Mouse (Mus musculus): ENCODE data around the gene Elp4. TPM values are rescaled to one million over a fixed set of nuclear protein-coding genes. Genes with fewer than 3 reads are reported as not detected.
A peak's percentile ranks its signal among the peaks of the same experiment; 100 is the strongest.

Gene Elp4
- polyA plus RNA-seq, 1 experiment from 2014 or later: 47.4 TPM

DNA sequence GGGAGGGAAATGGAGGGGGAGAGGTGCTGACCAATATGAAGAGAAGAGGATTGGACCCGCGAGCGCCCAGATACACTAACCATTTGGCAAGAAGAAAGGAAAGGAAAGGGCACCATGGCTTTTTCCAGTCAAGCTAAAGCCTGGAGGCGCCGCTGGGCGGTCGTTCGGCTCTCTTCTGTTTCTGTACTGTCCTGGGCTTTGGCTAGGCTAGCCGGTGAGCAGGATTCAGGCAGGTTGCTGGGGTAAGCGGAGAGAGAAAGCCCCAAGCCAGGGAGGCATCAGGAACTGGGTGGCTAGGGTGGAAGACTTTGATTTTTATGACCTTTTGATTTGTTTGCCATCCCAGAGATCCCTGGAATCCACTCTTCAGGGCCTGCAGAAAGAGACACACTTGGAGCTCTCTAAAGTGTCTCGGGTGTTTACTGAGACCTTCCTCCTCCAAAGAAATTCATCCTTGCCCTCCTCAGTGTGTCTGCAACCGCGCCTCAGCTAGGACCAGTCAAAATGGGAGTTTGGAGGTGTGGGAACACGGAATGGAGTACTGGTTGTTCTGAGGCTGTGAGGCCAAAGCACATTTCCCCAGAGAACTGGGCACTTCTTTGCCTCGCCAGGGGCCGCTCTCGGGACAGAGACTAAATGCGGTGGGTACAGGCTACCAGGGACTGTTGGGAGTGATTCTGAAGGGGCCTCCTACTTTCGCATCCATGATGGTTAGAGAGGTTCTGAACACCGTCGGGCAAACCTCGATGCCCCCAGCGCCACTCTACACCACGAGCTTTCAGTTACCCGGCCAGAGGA lies 232.4 kb downstream of the Elp4 start:
- Histone ChIP-seq H3K27ac (no peak overlapping the region), H3K27me3 (replicated peaks) (peaks cover 83% of the 10 kb centered on the region), H3K4me3 (peak overlapping the region; percentile 18), H3K4me1 (peaks cover 61% of the 10 kb centered on the region), H3K9ac (peak overlapping the region; percentile 42), H3K4me2 (replicated peaks) (peak overlapping the region; percentile 72), H3K36me3 (no peaks in the 10 kb centered on the region), H3K9me3 (no peaks in the 10 kb centered on the region)
- 3% methylated on average over 25 of the region's 25 CpGs for WGBS
- ATAC-seq (ENCODE audit: low FRiP score, low read depth): no peak

DNA sequence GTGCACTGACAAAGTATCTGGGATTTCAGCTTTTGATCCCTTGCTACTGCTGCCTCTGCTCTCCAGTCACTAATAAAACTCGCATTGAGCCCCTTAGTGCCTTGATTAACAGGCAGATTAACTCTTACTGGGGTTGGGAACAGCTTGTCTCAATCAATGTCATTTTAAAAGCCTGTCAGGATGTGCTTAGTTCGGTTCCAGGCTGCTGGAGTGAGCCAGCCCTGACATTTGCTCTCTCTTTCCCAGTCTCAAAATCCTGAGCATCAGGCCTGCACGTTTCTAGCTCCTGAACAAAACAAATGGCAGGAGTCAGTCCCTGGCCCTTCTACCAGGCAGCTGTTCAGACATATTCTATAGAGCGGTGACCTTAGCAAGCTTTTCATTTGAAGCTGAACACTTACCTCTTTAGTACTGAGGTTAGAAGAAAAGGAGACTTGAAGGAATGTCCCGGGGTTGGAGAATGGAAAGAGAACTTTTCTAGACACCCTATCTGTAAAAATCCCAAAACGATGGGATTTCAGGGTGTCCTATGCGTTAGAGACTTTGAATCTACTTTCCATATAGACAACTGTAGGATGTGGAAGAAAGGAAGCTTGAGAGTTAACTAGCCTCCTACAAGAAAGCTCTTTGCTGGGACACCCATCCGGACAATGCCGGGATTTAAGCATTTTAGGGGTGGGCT lies 233.1 kb downstream of the Elp4 start:
- WGBS: 8% methylated on average over 9 of the region's 9 CpGs
- peak overlapping the region; percentile 72 for H3K4me2 ChIP-seq (replicated peaks)
- no peaks in the 10 kb centered on the region for H3K9me3 ChIP-seq
- peaks cover 61% of the 10 kb centered on the region for H3K4me1 ChIP-seq
- peak overlapping the region; percentile 42; the same call in 1 of the 2 replicates for H3K9ac ChIP-seq
- peak overlapping the region; percentile 18; the same call in 1 of the 2 replicates for H3K4me3 ChIP-seq
- peaks cover 88% of the 10 kb centered on the region for H3K27me3 ChIP-seq (replicated peaks)
- H3K36me3 ChIP-seq: no peaks in the 10 kb centered on the region
- no peak overlapping the region for H3K27ac ChIP-seq
- no peak for ATAC-seq (ENCODE audit: low FRiP score, low read depth)

DNA sequence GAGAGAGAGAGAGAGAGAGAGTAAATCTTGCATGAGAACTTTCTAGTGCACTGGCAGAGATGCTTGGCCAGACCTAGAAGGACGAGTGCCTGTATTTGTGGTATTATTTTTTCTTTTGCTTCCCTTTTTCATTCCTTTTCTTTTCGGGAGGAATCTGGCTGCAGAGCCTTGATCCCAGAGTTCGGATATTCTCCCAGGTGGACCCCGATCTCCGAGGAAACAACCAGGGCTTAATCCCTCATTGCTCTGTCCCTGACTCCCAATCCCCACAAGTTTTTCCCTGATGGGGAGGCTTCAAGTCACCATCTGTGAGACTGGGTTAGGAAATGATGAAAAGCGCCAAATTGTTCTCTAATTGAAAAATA lies 233.7 kb downstream of the Elp4 start:
- H3K27me3 ChIP-seq (replicated peaks): peaks cover 94% of the 10 kb centered on the region
- no peak for ATAC-seq (ENCODE audit: low FRiP score, low read depth)
- H3K27ac ChIP-seq: no peak overlapping the region
- 6% methylated on average over 6 of the region's 6 CpGs for WGBS
- H3K9me3 ChIP-seq: no peaks in the 10 kb centered on the region
- peak overlapping the region; percentile 72 for H3K4me2 ChIP-seq (replicated peaks)
- H3K36me3 ChIP-seq: no peaks in the 10 kb centered on the region
- H3K9ac ChIP-seq: no peak overlapping the region
- peaks cover 56% of the 10 kb centered on the region for H3K4me1 ChIP-seq
- H3K4me3 ChIP-seq: no peak overlapping the region

DNA sequence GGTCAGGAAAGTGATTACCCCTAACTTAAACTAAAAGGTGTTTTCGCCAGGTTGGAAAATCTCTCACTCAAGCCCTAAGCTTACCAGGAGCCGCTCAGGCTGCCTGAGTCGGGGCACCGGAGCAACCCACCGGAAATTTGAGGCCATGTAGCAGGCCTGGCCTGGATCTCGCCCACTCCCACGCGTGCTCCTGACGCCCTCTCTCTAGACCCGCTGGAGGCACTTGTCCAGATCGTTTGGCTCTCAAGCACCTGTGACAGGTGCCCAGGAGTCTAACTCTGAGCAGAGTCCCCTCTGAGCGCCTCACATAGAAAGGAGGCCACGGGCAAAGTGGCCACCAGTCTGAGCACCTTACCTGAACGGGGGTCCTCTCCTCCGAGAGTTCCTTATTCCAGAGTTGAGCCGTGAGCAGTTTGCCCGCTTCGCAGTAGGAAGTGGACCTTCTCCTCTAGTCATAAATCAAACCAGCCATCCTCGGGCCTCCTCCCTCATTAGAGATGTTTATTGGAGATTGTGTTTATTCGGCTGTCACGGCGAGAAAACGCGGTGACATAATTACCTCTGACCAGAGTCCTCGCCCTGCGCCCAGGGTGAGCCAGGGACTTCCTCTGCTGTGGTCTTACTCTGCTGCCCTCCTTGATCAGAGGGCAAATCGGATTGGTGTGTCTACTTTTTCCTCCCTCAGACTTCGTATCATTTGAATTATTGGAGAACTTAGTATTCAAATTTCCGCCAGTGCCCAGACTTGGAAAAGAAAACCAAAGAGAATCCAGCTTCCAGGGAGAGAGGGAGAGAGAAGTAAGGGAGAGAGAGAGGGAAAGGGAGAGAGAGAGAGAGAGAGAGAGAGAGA lies 234.3 kb downstream of the Elp4 start:
- Histone ChIP-seq H3K27ac (no peak overlapping the region), H3K9ac (peak overlapping the region; percentile 47; the same call in 1 of the 2 replicates), H3K4me1 (peaks cover 52% of the 10 kb centered on the region), H3K4me3 (peak overlapping the region; percentile 34), H3K27me3 (replicated peaks) (peaks cover 96% of the 10 kb centered on the region), H3K4me2 (replicated peaks) (peak overlapping the region; percentile 72), H3K9me3 (no peaks in the 10 kb centered on the region), H3K36me3 (no peaks in the 10 kb centered on the region)
- ATAC-seq (ENCODE audit: low FRiP score, low read depth): no peak
- WGBS: 2% methylated on average over 29 of the region's 29 CpGs

DNA sequence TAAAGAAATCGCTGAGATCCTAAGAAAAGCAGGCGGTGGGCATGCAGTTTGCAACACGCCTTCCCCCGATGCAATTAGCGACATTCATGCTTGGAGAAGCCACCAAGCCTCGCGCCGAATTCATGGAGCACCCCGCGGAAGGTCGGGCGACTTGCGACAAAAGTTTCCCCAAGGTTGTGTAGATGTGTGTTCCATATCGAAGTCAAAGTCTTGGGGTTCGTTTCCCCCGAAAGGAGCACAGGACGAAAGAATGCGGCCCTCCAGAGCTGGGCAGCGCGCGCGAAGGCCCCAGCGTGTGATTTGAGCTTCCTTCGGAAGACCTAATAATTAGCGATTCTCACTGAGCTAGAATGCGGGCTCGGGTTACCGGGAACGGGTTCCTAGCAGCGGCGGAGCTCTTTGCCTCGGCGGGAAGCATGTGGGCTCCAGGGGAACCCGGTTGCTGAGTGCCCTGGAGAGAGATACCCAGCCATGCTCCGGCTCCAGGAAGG lies 234.9 kb downstream of the Elp4 start:
- no peak overlapping the region for H3K27ac ChIP-seq
- peak overlapping the region; percentile 47; the same call in 1 of the 2 replicates for H3K9ac ChIP-seq
- H3K4me2 ChIP-seq (replicated peaks): peak overlapping the region; percentile 72
- ATAC-seq (ENCODE audit: low FRiP score, low read depth): no peak
- no peaks in the 10 kb centered on the region for H3K36me3 ChIP-seq
- H3K9me3 ChIP-seq: no peaks in the 10 kb centered on the region
- WGBS: under 1% methylated on average over 35 of the region's 35 CpGs
- H3K4me3 ChIP-seq: peak overlapping the region; percentile 34
- peaks cover 45% of the 10 kb centered on the region for H3K4me1 ChIP-seq
- H3K27me3 ChIP-seq (replicated peaks): peaks cover 96% of the 10 kb centered on the region

DNA sequence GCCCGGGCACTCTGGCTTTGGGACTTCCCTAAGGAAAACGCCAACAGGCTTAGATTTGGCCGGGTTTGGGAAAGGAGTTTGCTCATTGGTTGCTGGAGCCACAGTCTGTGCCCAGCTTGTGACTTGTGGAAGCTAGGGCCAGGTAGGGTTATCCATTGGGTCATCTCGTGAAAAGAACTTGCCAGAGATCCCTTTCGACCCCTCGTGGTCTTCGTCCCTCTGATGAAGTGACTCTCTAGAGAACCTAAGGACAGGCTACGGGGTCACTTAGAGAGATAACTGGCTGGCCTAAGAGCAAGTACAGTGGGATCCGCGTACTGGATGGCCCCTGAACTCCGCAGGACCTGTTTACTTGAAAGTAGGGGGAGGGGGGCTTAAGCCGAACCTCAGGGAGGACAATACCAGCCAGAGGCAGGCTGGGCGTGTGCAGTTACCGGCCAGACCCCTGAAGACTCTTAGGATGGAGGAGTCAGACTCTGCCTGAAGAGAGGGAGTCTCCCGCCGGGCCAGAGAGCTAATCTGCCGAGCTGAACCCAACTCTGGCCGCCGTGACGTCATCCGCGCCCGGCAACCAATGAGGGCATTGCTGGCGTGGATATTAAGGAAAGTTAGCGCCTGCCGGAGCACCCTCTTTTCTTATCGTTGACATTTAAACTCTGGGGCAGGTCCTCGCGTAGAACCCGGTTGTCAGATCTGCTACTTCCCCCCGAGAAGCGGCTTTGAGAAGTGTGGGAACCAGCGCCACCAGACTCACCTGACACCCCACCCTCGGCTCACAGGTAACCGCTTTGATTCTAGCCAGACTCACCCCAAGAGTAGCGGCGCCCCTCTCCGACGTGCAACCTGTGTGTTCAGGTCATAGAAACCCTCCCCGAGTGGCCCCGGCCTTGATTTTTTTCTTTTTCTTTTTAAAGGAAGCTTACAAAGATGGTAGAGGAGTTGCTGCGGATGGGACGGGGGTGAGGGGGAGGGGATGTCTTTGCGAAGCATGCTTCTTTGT lies 235.8 kb downstream of the Elp4 start, which contains the start of gene Pax6:
TSS of gene Pax6 (plus strand) at position 630 of the 1,000 bp plus-strand sequence.
- peak within 1 kb of the TSS; percentile 47; the same call in 1 of the 2 replicates for H3K9ac ChIP-seq
- H3K4me3 ChIP-seq: peak within 1 kb of the TSS; percentile 34
- H3K4me1 ChIP-seq: peaks cover 38% of the 10 kb centered on the region
- peak within 1 kb of the TSS; percentile 72 for H3K4me2 ChIP-seq (replicated peaks)
- no peak within 1 kb of the TSS for H3K27ac ChIP-seq
- H3K36me3 ChIP-seq: no peaks in the 10 kb centered on the region
- WGBS: under 1% methylated on average over 44 of the region's 44 CpGs
- peaks cover 97% of the 10 kb centered on the region for H3K27me3 ChIP-seq (replicated peaks)
- peak; percentile 34; the same call in 1 of the 2 replicates for ATAC-seq (ENCODE audit: low FRiP score, low read depth)
- H3K9me3 ChIP-seq: no peaks in the 10 kb centered on the region

DNA sequence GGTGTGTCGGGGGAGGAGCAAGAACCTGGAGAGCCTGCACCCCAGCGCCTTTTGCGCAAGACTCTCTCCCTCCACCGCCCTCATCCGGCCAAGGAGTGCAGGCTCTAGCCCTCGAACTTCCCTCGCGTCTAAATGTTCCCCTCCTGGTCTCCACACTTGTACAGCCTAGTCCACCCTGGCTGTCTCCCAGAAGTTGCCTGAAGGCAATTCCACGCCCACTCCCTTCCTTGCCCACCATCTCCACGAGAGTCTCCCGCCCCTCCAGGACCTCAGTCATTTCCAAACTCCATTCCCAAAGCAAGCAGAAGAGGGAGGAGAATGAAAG lies 236.8 kb downstream of the Elp4 start:
- no peak overlapping the region for H3K4me3 ChIP-seq
- no peaks in the 10 kb centered on the region for H3K9me3 ChIP-seq
- no peak overlapping the region for H3K9ac ChIP-seq
- no peaks in the 10 kb centered on the region for H3K36me3 ChIP-seq
- H3K4me2 ChIP-seq (replicated peaks): peak overlapping the region; percentile 37
- H3K27me3 ChIP-seq (replicated peaks): peaks cover 99% of the 10 kb centered on the region
- WGBS: 1% methylated on average over 11 of the region's 11 CpGs
- H3K27ac ChIP-seq: no peak overlapping the region
- peaks cover 34% of the 10 kb centered on the region for H3K4me1 ChIP-seq
- no peak for ATAC-seq (ENCODE audit: low FRiP score, low read depth)

DNA sequence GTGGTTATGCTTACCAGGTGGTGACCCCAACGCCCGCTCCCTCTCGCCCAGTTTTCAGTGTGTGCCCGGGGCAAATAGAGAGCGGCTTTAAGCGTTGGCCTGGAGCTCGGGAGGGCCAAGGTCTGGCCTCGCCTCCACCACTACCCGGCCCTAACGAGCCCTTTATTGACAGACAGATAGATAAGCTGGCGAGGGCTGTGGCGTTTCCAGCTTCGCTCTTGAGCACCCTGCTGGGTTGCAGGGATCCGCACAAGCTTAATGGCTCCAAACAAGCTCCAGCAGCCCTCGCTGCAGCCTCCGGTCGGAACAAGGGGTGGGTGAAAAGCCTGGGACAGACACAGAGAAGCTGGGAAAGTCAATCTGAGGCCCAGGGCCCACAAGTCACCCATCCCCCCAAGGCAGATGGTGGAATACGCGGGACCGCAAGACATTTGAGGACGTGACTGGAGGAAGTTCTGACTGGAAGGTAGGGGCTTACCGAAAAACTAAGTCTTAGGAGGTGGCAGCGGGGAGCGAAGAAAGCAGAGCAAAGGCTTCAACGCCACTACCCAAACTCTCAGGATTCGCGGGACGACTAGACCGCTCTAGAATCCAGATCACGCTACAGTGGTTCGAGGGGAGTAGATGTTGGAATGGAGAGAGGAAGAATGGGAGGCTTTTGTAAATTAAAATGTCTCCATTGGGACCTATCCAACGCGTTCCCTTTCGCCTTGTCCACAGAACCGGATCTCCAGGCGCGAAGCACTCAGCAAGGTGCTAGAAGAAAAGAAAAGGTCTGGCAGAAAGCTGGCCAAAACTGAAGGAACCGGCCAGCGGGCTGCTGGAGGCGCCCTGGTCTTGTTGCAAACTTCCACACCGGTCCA lies 237.4 kb downstream of the Elp4 start:
- Histone ChIP-seq H3K27me3 (replicated peaks) (peaks cover 99% of the 10 kb centered on the region), H3K27ac (no peak overlapping the region), H3K4me3 (no peak overlapping the region), H3K9me3 (no peaks in the 10 kb centered on the region), H3K4me2 (replicated peaks) (peak overlapping the region; percentile 37), H3K36me3 (no peaks in the 10 kb centered on the region), H3K4me1 (peaks cover 31% of the 10 kb centered on the region), H3K9ac (no peak overlapping the region; the same call in 1 of the 2 replicates)
- 2% methylated on average over 41 of the region's 41 CpGs for WGBS
- no peak for ATAC-seq (ENCODE audit: low FRiP score, low read depth)

DNA sequence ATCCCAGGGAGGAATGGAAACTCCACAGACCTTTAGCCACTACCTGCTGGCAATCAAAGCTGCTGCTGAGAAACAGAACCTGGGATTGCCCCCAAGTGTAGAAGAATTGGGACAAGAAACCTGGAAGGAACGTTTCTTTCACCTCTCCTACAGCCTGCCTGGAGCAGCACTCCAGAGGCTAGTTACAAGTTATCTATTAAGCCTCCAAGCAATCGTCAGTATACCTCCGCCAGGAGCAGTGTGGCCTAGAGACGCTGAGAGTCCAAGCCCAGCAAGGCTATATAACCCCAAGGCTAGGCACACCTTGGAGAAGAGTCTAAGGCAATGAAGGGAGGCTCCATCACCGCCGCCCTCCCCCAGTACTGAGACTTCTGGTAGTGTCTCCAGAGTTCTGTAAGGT lies 238.0 kb downstream of the Elp4 start:
- H3K27ac ChIP-seq: no peak overlapping the region
- no peak overlapping the region; the same call in 1 of the 2 replicates for H3K9ac ChIP-seq
- H3K27me3 ChIP-seq (replicated peaks): peaks cover 99% of the 10 kb centered on the region
- H3K4me2 ChIP-seq (replicated peaks): peak overlapping the region; percentile 37; the same call in 1 of the 2 replicates
- no peaks in the 10 kb centered on the region for H3K36me3 ChIP-seq
- peaks cover 26% of the 10 kb centered on the region for H3K4me1 ChIP-seq
- WGBS: 13% methylated on average over 6 of the region's 6 CpGs
- ATAC-seq (ENCODE audit: low FRiP score, low read depth): no peak
- H3K4me3 ChIP-seq: no peak overlapping the region
- no peaks in the 10 kb centered on the region for H3K9me3 ChIP-seq

DNA sequence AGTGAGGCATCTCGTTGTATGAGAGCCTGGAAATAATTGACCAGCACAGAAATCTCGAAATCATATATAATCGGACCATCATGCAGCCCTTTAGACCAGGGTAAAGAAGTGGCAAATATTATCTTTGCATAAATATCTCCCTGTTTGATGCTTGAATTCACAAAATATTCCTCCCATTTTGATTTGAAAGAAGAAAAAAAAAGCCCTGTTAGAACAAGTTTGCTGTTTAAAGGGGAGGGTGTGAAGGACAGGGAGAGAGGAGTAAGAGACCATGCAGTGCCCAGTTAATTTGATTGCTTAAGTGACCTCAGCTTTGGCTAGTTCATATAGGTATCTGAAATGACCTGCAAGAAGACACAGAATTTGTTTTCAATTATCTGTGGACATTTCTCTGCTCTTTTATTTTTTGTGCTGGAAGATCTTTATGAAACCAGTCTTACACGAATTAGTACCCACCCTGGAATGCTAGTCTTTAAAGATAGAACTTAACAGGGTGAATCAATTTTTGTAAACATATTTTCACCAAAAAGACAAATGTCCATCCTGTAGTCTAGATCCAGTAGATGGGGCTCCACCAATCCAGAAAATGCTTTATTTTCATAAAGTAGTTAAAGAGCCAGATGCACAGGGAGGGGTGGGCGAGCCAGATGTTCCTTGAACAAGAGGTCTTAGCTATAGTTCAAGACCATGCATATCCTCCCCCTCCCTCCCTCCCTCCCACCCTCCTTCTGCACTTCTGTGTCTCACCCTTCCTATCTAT lies 238.7 kb downstream of the Elp4 start:
- no peaks in the 10 kb centered on the region for H3K9me3 ChIP-seq
- no peaks in the 10 kb centered on the region for H3K36me3 ChIP-seq
- ATAC-seq (ENCODE audit: low FRiP score, low read depth): no peak
- 24% methylated on average over 5 of the region's 5 CpGs for WGBS
- peaks cover 100% of the 10 kb centered on the region for H3K27me3 ChIP-seq (replicated peaks)
- no peak overlapping the region for H3K4me2 ChIP-seq (replicated peaks)
- no peak overlapping the region for H3K27ac ChIP-seq
- H3K9ac ChIP-seq: no peak overlapping the region
- no peak overlapping the region for H3K4me3 ChIP-seq
- peaks cover 32% of the 10 kb centered on the region for H3K4me1 ChIP-seq
